Mouse (Mus musculus) gastrocnemius, adult 18-20 months (tissue): ENCODE measurements around the gene Agbl4. TPM values are rescaled to one million over a fixed set of nuclear protein-coding genes. Genes with fewer than 3 reads are reported as not detected.

Source experiments
- DNase-seq: peaks from one replicate; pipeline ENCODE4 v3.0.0; 2021; ENCODE audit warnings: low spot score
- total RNA-seq, 2 experiments: library from RNA; stranded (reverse); gene quantifications; 2 replicates each; pipeline ENCODE4 v1.2.3; 2021

The Agbl4 gene
- total RNA-seq, 2 experiments from 2014 or later = not detected

DNA sequence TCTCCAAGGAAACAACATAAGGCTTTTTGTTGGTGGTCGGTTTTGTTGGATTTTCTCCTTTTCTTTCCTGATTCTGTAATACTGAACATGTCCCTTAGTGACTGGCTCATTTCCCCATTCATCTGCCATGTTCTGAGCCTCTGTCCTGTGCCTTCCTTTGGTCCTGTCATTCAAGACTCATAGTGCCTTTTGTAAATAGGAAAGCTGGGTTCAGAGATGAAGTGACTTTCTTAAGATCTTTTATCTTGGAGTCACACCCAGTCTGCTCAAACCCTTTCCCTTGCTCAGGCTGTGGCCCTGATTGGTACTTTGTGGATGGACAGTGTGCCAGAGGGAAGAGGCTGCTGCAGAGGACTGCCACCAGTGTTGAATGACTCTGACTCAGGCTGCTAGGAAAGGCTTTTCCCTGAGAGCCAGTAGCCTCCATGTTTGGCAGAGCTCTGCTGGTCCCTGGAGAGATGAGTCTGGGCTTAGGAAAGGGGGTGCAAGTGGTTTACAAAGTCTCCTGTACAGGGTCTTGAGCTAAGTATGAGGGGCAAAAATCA is 1047.2 kb downstream of the Agbl4 start:
- DNase-seq = no peak

DNA sequence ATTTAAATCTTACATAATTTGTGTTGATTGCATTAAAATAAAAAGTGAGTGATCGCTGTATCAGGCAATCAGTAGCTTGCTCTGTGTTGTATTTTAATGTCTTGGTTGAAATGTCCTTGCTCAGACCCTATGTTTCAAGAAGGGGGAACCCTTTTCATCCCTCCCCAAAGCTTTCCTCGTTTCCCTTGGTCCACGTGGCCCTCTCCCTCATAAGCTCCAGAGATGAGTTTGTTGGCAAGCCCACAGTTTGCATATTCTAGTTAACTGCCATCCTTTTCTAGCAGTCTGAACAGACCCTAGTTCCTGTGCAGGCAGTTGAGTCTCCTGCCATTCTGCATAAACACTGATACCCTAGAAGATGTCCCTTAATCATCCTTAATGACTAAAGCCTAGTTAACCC is 1050.5 kb downstream of the Agbl4 start:
- DNase-seq = no peak

DNA sequence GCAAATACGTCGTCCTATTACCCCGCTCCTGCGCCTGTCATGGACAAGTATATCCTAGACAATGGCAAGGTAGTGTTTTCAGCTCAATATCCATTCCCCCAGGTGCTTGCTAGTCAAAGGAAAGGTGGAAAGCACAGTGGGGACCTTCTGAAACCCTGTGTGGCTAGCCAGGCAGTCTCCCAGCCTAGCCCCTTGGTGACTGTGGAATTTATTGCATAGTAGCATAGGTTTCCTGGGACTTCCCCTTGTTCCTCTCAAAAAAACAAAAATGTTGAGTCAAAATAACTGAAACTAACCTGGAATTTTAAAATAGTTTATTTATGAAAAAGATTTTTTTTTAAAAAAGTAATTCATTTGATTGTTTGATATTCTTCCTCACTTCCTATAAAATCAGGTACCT is 1051.1 kb downstream of the Agbl4 start:
- DNase-seq = no peak

DNA sequence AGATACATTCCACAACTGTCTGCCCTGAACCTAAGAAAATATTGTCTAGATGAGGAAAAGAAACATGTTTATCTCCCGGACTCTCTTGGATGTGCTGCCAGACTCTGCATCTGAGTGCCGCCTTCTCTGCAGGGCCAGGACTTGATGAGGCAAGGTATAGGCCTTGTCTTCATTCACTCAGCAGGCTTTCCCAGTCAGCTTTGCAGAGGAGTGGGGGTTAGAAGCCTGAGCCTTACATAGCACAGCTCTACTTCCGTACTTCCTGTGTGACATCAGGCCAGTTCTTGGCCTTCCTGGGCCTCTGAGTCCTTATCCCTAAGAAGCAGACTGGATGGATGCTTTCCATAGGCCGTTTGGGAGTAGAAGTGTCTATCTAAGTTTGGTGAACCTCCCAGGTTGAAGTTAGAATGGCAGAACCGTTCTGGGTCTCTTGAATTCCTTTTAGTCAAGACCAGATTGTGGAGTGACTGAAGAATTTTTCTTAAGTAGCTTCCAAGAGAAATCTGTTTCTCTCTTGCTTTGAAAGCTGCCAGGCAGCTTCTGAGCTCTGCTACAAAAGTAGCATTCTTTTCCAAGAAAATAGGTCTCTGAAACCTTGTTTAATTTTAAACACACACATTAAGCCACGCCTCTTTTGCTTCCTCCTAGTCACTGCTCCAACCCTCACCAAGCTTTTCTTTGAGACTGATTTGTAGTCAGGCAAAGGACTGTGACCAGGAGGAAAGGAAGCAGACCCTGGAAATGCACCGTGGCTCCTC is 1052.2 kb downstream of the Agbl4 start:
- no peak for DNase-seq

DNA sequence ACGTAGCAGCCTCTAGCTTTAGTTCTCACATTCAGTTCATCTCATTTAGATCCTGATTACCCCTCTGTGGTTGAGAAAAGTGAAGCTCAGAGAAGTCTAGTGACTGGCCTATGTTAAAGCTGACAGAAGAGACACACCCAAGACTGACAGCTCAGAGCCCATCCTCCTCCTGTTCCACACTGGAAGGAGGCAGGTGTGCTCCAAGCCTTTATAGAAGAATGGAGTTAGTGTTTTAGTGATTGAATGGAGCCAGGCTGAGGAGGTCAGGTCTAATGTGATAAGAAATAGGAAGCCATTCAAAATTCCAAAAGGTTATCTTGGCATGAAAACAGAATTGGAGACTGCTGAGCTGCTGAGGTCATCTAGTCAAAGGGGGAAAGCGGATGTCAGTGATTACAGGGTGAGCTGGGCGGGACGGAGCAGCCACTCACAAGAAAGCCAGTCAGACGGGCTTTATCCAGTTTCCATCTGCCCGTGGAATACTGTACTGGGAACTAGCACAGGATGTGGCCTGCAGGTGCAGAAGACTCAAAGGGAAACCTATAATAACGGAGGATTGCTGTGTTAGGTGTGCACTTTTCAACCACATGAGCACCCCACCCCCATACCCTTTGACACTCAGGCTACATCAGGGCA is 1053.9 kb downstream of the Agbl4 start:
- no peak for DNase-seq

DNA sequence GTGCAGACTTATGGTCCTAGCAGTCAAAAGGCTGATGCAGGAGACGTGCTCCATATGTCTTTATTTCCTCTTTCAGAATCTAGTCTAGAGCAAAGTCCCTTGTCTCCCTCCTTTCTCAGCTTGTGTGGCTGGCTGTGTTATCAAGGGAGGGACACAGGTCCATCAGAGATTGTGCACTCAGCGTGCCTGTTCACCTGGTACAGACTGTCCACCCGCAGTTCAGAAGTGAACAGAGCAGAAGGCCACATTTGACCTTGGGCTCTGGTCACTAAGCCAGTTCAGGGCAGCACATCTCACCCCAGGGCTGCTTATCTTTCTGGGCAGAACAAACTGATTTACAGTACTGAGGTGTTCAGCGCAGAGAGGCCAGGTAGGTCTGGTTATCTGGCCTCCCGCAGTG is 1054.7 kb downstream of the Agbl4 start:
- no peak for DNase-seq

DNA sequence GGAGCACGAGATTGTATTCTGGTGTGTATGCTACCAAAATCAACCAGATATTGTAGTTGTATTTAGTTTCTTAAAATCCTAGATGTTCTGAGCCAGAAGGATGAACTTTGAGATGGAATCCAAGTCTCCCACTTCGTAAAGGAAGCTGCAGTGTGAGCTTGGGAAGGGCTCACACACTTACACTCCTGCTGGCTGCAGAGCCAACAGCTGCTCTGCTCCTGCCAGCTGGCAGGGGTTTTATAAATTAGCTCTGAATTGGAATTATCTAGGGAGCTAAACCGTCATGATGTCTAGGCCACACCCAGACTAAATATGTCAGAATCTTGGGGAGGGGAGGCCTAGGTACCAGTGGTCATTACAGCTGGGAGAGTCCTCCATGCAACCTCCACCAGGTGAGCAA is 1055.8 kb downstream of the Agbl4 start:
- DNase-seq = peak; percentile 6

DNA sequence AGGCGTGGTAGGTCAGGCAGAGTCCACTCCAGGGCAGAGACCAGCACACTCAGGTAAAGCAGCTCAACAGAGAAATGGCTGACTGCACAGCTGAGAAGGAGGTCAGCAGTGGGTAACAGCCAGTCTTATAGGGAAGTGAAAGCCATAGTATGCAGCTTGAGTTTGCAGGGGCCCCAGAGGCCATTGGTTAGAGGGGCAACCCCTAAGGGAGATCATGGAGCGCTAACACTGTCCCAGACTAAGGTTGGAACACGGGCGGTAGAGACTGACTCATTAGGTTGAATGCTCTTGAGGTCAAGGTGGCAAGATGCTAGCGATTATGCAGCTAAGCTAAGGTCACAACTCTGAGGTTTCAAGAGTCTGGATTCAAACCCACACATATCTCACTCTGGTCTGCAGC is 1058.2 kb downstream of the Agbl4 start:
- no peak for DNase-seq

DNA sequence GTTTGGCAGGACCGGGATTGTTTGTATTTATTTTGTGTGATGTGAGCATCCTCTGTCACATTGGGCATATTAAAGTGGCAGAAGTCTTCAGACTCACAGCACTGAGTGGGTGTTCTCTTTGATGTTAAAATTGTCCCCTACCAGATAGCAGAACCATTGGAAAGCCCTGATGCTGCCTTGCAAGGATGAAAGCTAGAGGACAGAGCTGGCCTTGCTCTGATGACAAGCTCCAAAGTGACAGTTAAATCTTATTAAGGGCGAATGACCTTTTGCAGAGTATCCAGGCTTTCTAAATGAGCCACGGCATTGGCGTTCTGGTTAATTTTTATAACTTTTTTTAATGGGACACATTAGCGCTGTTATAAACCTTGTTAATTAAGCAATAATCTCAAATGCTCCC is 1060.1 kb downstream of the Agbl4 start:
- no peak for DNase-seq

DNA sequence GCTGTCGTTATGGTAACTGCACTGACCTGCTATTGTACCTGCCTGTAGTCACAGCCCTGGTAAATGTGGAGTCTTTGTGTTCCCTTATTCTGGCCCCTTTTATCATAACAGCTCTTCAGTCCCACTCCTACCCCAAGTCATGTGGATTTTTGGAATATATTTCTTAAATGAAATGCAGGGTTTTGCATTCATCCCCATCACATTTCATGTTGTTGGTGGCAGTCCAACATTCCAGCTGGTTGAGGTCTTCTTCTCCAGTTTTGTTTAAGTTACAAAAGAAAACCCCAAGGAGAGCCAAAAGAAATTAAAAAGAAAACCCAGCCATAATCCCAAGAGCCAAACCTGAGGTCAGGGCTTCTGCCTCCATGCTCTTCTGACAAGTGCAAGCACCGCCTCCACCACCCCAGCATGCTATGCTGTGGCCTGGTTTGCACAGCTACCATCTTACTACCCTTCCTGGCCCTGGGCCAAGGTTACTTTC is 1069.9 kb downstream of the Agbl4 start:
- DNase-seq = no peak

DNA sequence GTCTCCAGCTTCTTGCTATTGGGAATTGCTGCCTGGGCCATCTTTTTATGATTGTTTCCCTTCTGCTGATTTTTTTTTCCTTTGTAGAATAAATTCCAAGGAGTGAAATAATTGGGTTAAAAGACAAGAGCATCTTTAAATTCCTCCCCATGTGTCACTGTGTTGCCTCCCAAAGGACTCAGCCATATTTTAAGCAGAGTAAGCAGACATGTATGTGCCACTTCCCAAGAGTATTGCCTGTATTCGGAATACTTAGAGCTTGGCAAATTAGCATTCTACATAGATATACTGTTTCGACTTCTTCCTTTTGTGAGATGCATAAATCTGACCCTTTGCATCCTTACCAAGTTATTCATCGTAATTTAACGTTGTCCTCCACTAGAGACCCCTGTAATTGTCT is 1070.3 kb downstream of the Agbl4 start:
- DNase-seq = no peak

DNA sequence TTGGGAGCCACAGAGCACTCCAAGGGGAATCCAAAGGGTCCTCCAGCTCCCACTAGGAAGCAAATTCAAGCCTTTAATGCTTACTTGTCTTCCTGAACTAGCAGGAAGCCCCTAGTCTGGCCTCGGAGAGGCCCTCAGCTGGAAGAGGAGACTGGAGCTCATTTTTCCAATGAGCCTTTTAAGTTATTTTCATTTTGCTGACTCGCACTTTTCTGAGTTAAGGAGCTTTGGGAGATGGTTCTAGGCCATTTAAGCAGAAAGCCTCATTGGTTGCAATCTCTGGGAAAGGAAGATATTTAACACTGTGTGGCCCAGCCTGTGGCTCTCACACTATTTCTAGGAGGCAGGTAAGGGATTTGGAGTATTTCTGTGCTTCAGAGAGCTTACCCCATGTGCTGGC is 1072.4 kb downstream of the Agbl4 start:
- no peak for DNase-seq

DNA sequence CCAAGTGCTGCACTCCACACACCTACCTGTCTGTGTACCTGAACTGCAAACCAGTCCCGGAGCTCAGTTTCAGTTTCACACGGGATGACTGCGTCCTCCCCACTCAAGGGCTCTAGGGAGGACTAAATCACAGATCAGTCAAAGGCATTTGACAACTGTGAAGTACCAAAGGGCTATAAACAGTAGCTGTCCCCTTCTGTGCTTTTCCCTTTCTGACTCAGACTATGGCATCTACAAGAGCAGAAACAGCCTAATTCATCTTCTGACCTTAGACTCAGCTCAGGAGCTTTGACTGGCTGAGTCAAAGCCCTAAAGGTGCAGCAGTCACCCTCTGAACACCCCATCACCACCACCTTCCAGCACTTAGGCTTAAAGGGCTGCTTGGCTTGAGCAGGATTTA is 1074.3 kb downstream of the Agbl4 start:
- no peak for DNase-seq

DNA sequence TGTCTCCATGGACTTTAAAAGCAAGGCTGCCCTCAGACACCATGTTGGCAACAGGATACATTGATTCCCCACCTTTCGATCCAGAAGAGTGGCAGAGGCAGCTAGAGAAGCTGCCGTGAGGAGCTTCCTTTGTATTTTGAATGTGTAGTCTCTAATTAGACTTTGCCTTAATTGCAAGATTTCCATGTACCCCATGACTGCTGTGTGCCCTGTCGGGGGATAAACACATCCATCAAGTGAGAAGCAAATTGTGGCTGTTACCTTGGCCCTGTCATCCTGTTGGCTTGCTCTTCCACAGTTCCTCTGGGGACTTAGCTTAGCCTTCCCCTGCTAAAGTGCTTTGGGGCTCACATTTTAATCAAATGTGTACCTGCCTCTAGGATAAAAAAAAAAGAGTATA is 1075.0 kb downstream of the Agbl4 start:
- DNase-seq = no peak

DNA sequence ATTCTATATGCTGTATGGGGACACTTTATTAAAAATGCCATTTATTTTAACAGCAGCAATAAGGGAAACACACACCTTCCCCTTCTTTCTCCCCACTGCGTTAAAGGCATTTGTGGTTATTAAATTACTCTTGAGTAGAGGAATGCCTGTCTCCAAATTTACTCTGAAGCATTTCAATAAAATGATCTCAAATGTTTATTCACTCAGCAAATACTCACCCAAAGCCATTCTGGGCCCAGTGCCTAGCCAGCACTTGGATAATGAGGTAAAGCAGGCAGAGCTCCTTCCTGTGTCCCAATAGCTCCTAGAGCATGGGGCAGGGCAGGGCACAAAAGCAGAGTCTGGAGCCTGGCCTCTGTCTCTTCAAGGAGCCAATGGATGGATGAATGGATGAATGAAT is 1075.6 kb downstream of the Agbl4 start:
- no peak for DNase-seq

DNA sequence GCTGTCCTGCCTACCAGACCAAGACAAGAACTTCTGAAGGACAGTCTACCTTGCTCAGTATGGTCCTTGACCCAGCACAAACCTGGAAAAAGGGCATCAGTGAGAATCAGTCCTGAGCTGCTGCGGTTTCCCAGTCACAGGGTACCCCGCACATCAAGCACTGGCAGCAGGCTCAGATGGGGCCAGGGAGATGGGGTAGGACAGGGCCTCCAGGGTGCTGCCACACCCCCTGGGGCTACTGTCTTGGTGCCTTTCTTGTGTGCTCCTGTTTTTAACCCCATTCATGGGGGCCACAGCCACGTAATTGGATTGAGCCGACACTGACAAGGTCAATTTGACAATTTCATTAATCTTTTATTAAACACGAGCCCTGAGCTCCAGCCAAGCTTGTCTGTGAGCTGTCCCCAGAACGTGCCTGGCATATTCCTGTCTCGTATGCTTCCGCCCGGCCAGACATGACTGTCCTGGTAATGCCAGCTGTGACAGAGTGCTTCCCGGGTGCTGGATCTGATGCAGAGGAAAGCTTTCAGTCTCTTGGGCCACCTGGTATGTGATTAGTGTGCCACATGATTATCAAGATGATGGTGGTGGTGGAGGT is 1078.0 kb downstream of the Agbl4 start:
- DNase-seq = no peak

DNA sequence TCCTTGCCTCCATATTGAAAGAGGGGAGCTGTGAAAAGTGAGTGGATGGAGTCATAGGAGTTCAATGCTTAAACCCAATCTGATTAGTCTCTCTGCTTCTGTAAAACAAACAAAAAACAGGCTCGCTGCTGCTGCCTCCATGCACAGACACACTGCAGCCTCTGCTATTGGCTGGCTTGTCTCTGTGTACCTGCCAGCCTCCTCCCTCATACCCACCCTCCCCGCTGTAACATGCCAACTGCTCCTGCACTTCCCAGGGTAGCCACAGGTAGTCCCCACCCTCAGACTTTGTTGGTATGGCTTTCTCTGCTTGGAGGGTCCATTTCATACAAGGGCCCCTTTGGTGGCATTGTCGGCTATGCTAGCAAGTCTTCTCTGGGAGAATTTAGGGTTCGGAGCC is 1080.0 kb downstream of the Agbl4 start:
- DNase-seq = no peak

DNA sequence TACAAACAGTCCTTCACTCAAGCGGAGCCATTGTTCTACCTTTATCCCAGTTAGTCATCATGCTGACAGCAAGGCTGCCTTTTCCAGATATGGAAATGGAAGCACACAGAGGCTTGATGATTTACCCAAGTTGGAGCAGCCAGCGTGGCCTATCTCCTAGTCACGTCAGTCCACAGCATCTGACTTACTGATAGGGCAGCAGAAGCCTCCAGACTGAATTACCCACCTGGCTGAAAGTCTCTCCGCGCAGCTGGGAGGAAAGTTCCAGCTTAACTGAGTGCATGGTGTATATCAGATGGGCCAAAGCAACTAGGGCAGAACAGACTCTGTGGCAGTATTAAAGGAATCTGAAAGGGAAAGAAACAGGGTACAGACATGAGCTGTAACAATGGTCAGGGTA is 1086.0 kb downstream of the Agbl4 start:
- no peak for DNase-seq

DNA sequence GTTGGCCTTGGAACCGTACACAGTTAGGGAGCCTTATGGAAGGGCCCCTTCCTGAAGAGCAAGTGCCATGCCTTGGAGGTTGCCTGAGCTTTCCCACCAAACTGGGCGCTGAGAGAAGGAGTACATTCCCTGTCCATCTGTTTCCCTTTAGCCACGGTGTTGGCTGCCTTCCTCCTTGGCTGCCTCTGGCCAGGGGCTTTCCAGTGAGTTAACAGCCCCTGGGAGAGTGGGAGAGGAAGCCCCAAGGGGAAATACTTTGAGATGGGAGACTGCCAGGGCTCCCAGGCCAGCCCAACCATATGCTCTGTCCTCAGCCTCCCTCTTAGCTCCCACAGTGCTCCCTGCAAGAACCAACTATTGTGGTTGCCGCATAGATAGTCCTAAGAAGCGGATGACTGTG is 1087.7 kb downstream of the Agbl4 start:
- peak; percentile 21 for DNase-seq

DNA sequence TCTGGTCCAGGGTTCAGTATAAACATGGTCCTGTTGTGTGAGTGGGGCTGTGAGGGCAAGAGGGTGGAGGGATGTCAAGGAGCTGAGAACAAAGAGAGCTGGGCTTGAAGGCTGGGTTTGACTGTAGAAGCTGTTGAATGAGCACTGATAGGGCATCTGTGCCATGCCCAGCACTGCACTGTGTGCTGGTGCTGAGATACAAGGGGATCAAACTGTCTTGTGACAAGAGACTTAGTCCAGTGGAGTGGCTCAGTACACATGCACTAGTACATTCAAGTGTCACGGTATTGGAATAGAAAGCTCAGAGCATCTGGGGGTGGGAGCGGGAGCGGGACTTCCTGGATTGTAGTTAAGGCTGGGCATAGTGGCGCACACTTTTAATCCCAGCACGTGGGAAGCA is 1088.7 kb downstream of the Agbl4 start:
- no peak for DNase-seq

DNA sequence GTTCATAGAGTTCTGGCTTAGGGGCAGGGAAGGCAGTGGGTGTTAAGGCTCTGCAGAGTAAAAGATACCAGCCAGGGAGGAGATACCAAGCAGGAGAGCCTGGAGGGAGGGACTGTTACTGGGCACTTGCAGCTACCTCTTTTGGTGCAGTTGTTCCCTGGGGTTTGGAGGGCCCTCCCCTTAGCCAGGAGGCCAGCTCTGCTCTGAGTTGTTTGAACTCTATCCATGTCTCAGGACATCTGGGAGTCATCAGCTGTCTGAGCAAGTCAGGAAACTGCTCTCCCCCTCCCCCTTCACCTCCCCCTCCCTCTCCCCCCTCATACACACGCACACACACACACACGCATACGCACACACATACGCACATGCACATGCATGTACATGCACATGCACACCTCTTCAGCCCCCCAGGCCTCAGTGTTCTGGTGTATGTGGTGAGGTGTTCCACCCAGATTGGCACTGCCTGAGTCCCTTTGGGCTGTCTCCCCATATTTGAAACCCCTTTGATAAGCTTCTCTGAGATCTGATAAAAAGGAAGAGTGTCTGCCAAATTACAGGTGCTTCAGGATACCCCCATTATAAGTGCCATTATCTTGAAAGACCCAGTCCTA is 1089.9 kb downstream of the Agbl4 start:
- DNase-seq = no peak

DNA sequence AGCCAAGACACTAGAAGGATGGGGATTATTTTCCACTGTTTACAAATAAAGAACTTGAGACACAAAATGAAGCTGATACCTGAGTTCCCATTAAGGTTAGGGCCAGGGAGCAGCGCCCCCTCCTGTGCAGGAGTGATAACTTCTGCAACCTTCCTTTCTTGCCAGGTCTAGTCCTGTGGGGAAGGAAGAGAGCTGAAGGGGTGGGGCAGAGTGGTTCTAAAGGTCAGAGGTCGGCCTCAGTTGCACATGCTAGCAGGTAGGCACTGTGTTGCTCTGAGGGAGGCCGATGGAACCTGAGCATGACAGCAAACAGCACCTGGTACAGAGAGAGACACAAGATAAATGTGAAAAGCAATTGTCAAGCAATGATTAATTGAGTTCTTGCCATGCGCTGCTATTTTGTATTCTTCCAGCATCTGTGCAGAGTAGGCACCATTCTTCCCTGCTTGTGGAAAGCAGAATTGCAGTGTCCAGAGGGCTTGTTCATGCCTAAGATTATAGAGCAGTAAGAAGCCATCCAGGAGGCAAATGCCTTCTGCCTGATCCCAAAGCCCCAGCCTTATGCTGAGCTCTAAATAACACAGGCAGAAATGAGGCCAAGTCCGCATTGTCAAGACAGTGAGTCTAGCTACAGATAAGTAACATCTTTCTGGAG is 1096.4 kb downstream of the Agbl4 start:
- no peak for DNase-seq
